Mouse (Mus musculus): ENCODE results near the gene Calr4.

Gene Calr4

DNA sequence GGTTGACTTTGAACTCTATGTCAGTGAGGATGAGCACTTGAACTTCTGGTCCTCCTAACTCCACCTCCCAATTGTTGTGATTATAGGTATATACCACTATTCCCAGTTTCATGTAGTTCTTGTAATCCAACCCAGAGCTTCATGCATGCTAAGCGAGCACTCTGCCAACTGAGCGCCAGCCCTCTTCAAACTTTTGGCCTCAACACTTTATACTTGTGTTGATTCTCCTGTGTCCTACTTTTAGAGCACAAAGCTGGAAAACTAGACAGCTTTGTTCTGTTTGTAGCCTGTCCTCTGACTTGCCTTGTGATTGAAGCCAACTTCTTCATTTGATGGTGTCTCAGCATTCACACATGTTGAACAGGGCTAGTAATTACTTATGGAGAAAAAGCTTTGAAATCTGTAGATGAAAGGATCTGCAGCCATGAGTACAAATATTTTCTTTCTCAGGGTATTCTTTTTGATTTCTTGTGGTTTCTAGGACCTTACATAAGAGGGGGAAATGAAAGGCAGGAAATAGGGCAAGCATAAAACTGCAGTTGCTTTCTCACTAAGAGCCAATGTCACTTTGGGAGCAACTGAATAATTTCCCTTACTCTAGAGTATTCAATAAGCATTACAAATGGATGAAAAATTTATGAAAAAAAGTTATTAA lies 39.4 kb downstream of the Calr4 start:
- DNase-seq (ENCODE audit: inconsistent ontology term), result peak; percentile 87

DNA sequence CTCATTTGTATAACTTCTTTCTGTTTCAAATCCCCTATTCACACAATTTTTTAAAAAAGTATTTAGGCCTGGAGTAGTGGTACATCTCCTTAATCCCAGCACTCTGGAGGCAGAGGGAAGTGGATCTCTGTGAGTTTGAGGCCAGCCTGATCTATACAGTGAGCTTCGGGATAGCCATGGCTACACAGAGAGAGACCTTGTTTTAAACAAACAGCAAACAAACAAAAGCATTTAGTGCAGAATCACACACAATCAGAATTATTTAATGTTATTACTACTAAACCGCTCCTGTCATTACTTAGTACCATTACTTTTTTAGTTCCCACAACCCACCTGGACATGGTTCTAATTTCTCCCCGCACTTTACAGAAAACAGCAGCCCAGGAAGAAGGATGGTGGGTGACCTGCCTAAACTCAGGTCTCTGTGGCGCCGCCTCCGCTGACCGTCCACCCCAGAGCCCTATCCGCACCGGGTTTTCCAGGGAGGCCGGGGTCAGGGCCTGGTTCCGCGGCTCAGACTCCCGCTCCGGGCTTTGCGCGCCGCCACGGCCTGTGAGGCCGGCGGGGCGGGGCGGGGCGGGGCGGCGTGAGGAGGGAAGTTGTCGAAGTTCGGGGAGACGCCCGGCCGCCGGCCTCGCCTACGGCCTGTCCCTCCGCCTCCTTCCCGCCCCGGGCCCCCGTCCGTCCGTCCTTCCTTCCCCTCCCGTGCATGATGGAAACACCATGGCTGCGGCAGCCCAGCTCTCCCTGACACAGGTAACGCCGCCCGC lies 45.6 kb downstream of the Calr4 start, which contains the start of gene Eps15:
Gene Eps15, plus strand, starts transcription at position 580 of the 770 bp plus-strand sequence.
- peak; percentile 97 for DNase-seq (ENCODE audit: inconsistent ontology term)

DNA sequence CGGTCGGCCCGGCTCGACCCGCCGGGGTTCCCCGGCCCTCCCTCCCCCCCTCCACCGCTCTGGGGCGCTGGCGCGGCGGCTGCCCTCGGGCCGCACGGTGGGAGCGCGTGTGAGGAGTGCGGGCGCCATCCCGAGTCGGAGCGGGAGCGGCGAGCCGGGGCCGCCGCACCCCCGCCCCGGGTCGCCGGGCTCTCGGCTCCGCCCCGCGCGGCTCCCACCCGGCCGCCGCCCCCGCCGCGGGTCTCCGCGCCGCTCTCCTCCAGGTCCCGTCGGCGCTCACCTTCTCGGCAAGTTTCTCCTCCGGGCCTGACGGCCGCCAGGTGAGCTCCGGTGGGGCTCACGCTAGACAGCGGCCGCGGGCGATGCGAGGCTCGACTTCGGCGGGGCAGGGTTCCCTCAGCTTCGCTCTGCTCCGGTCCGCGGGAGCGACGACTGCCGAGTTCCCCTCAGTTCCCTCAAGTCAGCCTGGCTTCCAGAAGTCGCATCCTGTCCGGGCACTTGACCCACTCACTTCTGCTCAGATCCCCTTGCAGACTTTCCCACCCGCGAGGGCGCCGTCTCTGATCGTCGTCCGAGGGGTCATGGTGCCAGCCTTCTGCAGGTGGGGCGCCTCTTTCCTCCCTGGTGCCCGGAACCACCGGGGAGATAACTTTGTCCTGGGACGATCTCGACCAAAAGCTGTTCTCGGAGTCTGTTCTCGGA lies 46.3 kb downstream of the Calr4 start:
- DNase-seq (ENCODE audit: inconsistent ontology term), result no peak

DNA sequence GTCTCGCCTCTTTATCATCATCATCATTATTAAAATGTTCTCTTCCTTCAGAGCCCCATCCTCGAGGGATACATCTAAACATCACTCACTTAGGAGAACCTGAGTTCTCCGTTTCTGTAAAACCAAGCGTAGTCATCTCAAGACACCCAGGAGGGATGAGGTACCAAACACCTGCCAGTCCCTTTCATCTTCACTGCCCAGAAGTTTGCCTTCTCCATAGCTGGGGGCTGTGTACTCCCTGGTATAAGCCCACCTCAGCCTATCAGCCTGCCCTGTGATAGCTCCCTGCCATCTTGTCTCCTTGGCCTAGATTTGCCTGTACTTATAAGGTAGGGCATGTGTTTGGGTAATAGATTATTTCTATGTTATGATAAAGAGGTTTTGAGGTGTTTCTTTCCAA lies 46.9 kb downstream of the Calr4 start:
- no peak for DNase-seq (ENCODE audit: inconsistent ontology term)

DNA sequence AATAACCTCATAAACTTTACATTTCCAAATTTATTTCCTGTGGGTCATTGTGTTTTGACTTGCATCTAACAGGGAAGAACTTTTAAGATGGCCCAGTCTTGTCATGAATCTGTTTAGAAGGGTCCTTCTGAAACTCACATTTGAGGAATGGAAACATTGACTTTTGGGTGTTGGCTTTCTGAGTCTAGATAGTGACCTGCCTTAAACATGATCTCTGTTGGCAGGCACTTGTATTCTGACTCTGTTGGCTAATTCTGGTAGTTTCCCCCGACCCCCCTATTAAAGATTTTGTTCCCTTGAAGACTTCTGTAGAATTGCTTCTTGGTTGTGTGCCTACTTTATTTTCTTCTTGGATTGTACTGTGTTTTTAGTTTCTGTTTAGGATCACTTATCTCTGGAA lies 47.7 kb downstream of the Calr4 start:
- DNase-seq (ENCODE audit: inconsistent ontology term), result no peak

DNA sequence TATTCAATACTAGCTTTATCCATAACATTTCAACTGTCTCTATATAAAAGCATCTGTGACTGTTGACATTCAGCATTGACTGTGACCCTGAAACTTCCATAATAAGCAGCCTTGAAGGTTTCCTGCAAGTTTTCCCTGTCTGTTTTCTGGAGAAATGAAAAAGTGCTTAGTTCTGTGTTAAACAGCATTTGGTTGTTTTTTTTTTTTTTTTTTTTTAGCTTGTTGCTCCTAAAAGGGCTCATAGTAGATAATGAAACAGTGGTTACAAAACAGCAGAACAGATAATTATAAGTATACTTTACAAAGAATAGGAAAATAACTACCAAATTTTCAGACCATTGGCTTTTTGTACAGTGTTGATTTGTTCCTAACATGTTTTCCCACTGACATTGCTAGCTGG lies 60.3 kb downstream of the Calr4 start:
- DNase-seq (ENCODE audit: inconsistent ontology term), result no peak

DNA sequence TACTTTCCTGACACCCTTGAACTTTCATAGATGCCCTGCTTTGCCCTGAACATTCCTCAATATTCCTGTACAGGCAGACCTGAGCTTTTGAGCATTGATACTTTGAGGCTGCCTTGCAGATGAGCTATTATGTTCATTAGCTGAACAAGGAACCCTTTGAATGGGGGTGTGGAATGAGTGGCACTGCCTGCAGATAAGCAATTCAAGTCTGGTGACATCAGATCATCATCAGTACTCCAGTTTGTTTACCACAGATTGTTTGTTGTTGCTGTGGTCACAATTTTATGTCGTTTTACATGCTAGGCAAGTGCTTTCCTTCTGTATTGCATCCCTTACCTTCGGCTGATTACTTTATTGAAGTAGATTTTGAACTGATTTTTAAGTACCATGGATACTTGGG lies 62.2 kb downstream of the Calr4 start:
- DNase-seq (ENCODE audit: inconsistent ontology term), result no peak

DNA sequence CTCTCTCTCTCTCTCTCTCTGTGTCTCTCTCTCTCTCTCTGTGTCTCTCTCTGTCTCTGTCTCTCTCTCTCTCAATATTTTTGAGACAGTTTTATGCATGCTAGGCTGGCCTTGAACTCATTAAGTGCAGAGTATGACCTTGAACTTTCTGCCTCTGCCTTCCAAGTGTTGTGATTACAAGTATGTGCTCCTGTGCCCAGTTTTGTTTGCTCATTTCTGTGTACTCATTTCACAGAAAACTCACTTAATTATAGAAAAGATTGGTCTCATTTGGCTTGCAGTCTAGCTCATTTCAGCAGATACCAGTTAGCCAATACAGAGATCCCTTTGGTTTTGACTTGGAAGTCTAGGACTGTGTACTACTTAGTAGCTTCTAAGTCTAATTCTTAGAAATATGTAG lies 64.9 kb downstream of the Calr4 start:
- no peak for DNase-seq (ENCODE audit: inconsistent ontology term)
